Mouse (Mus musculus) thymus, adult 2 months (tissue): Measurements from ENCODE around the gene Map1lc3a. TPM values are rescaled to one million over a fixed set of nuclear protein-coding genes. Genes with fewer than 3 reads are reported as not detected.

Experiments used
- DNase-seq: peaks from one replicate; pipeline ENCODE4 v3.0.0; 2021
- H3K27ac ChIP-seq: fragments of 200-500 bp; 2 replicates; pipeline ENCODE4 v1.5.1; 2012; ENCODE audit warnings: low read length, control low read depth; ENCODE audit not compliant: control insufficient read depth, insufficient read depth
- H3K27me3 ChIP-seq: fragments of 200-500 bp; 2 replicates; pipeline ENCODE4 v1.6.1; 2012; ENCODE audit warnings: mild to moderate bottlenecking, low read length, moderate library complexity, mixed read lengths; ENCODE audit not compliant: control insufficient read depth, insufficient read depth
- H3K36me3 ChIP-seq: fragments of 200-500 bp; 2 replicates; pipeline ENCODE4 v1.6.1; 2012; ENCODE audit warnings: mild to moderate bottlenecking, low read length, moderate library complexity; ENCODE audit not compliant: control insufficient read depth, insufficient read depth
- H3K4me1 ChIP-seq: fragments of 200-500 bp; replicated peaks from 2 replicates; pipeline ENCODE4 v1.6.1; 2012; ENCODE audit warnings: low read length; ENCODE audit not compliant: control insufficient read depth, insufficient read depth
- H3K4me3 ChIP-seq: fragments of 200-500 bp; 2 replicates; pipeline ENCODE4 v1.5.1; 2012; ENCODE audit warnings: mild to moderate bottlenecking, low read length, control low read depth, moderate library complexity; ENCODE audit not compliant: control insufficient read depth, insufficient read depth
- CTCF ChIP-seq: fragments of 200-500 bp; IDR thresholded peaks from 2 replicates; pipeline ENCODE4 v1.5.1; 2012; ENCODE audit warnings: mild to moderate bottlenecking, control low read depth, low read length, moderate library complexity, borderline replicate concordance; ENCODE audit not compliant: control insufficient read depth, poor library complexity, insufficient read depth; ENCODE audit errors: extremely low read depth
- POLR2A ChIP-seq: fragments of 200-500 bp; IDR thresholded peaks from 2 replicates; pipeline ENCODE4 v1.6.1; 2012; ENCODE audit warnings: mild to moderate bottlenecking, low read length, control low read depth, moderate library complexity; ENCODE audit not compliant: control insufficient read depth, poor library complexity, insufficient read depth; ENCODE audit errors: extremely low read depth
- WGBS: fragments of 180-500 bp; shearing (Covaris S2); methylation state at CpG from one replicate; pipeline ENCODE4 v1.1.7; 2018; 5-methylcytosine and 5-hydroxymethylcytosine counted together
- polyA plus RNA-seq: library from polyadenylated mRNA; depleted of rRNA; stranded (reverse); fragments of >200 nt; gene quantifications from 2 replicates; pipeline ENCODE4 v1.2.3, GENCODE M21; 2012

Map1lc3a gene
- polyA plus RNA-seq, 1 experiment = 159 TPM

- WGBS = 74% methylated on average over 10 of the region's 10 CpGs
- DNase-seq = no peak
- no peaks in the 10 kb centered on the region for H3K36me3 ChIP-seq
- no peaks in the 10 kb centered on the region for H3K27me3 ChIP-seq
- TF ChIP-seq POLR2A = no peak
- no peak for TF ChIP-seq CTCF
- H3K27ac ChIP-seq = no peak overlapping the region
- peaks cover 8% of the 10 kb centered on the region for H3K4me1 ChIP-seq
- no peak overlapping the region for H3K4me3 ChIP-seq
Measured at GRCm38 (mm10) chr2:155272396-155273170, 3.5 kb upstream of the Map1lc3a start.

- DNase-seq = no peak
- Histone ChIP-seq H3K36me3 (no peaks in the 10 kb centered on the region), H3K4me1 (peaks cover 9% of the 10 kb centered on the region), H3K27me3 (no peaks in the 10 kb centered on the region), H3K4me3 (no peak overlapping the region), H3K27ac (no peak overlapping the region)
- TF ChIP-seq CTCF (no peak), POLR2A (no peak)
- 96% methylated on average over 8 of the region's 8 CpGs for WGBS
Measured at GRCm38 (mm10) chr2:155273603-155274002, 2.5 kb upstream of the Map1lc3a start.

DNA sequence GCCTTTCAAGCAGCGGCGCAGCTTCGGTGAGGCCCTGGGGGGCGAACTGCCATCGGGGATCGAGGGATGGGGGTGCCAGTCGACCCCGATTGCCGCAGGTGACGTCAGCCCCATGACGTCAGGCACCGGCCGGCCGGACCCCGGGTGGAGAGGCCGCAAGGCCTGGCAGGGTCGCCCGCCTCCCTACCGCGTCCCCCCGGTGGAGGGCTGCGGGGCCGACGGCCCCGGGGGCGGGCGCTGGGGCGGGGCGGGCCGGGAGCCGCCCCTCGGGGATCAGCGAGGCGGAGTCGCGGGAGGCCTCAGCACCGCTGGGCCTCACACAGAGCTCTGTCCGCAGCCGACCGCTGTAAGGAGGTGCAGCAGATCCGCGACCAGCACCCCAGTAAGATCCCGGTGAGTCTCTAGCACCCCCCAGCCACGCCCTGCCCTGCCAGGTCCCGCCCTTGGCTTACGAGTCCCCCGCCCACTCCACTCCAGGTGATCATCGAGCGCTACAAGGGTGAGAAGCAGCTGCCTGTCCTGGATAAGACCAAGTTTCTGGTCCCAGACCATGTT, 601 bp downstream of the Map1lc3a start:
- Histone ChIP-seq H3K4me3 (peak overlapping the region; percentile 84), H3K27ac (no peak overlapping the region), H3K4me1 (peaks cover 9% of the 10 kb centered on the region), H3K36me3 (no peaks in the 10 kb centered on the region), H3K27me3 (no peaks in the 10 kb centered on the region)
- WGBS = 2% methylated on average over 48 of the region's 49 CpGs
- peak; percentile 68 for DNase-seq
- TF ChIP-seq CTCF (no peak), POLR2A (no peak)

DNA sequence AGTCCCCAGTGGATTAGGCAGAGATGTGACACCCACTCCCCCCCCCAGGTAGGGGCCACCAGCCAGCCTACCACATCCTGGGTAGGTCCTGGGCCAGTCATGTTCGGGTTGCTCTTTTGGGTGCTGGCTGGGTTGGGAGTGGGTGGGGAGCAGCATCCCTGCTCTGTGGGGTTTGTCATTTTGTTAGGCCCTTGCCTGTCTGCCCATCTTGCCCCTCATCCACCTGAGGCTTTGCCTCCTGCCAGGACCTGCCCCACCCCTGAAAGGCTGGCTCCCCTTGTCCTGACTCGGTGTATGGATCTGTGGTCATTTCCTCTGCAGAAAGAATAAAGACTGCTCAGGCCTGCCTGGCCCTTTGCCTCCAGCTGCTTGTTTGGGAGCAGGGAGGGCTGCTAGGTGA, 1.6 kb downstream of the Map1lc3a start:
- 83% methylated on average over 2 of the region's 2 CpGs for WGBS

DNA sequence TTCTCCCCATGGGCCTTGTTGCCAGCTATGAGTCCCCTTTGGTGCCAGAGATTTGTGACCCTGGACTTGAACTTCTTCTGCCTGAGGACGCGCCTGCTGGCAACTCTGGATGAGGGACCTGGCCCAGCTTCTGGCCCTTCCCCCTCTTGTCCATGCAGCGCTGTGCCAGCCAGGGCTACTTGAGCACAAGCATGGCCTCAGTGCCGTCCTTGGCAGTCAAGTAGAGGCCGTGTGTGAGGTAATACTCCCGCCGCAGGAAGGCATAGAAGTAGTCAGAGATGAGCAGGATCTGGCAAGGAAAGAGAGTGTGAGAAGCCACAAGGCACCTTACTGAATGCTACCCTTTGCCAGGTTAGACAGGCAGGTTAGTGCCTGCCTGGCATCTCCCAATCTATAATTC, 2.3 kb downstream of the Map1lc3a start:
- Histone ChIP-seq H3K4me3 (no peak overlapping the region), H3K27me3 (no peaks in the 10 kb centered on the region), H3K36me3 (no peaks in the 10 kb centered on the region), H3K4me1 (peaks cover 9% of the 10 kb centered on the region), H3K27ac (no peak overlapping the region)
- no peak for DNase-seq
- TF ChIP-seq POLR2A = no peak
- no peak for TF ChIP-seq CTCF
- WGBS = 98% methylated on average over 7 of the region's 7 CpGs

More for the DNA sequence above, 1.6 kb downstream of the Map1lc3a start:
- Histone ChIP-seq H3K36me3 (no peaks in the 10 kb centered on the region), H3K27ac (no peak overlapping the region), H3K27me3 (no peaks in the 10 kb centered on the region), H3K4me1 (peaks cover 9% of the 10 kb centered on the region), H3K4me3 (no peak overlapping the region)
- DNase-seq = no peak
- TF ChIP-seq POLR2A (no peak), CTCF (no peak)

DNA sequence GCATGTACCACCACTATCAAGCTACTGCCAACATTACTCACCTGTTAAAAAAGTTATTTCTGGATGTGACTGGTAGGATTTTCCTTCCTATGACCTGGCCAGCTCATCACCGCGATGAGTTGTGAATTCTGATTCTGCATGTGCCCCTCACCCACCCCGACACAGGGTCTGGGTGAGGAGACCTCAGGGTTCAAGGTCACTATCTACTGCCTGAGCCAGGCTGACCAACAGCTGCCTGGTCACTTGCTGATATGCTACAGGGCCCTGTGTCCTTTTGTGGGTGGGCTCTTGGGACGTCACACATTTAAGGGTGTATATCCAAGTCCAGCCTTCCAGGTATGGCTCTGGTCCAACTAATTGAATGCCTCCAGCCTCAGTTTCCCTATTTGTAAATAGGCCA, 3.1 kb downstream of the Map1lc3a start:
- H3K4me1 ChIP-seq = peaks cover 9% of the 10 kb centered on the region
- TF ChIP-seq POLR2A (no peak), CTCF (no peak)
- H3K4me3 ChIP-seq = no peak overlapping the region
- WGBS = 93% methylated on average over 4 of the region's 4 CpGs
- no peaks in the 10 kb centered on the region for H3K36me3 ChIP-seq
- H3K27me3 ChIP-seq = no peaks in the 10 kb centered on the region
- no peak overlapping the region for H3K27ac ChIP-seq
- no peak for DNase-seq

GRCm38 (mm10) chr2:155280116-155280515, 4.0 kb downstream of the Map1lc3a start:
- Histone ChIP-seq H3K27ac (no peak overlapping the region), H3K4me3 (no peak overlapping the region), H3K36me3 (no peaks in the 10 kb centered on the region), H3K4me1 (peaks cover 9% of the 10 kb centered on the region), H3K27me3 (no peaks in the 10 kb centered on the region)
- DNase-seq = no peak
- TF ChIP-seq CTCF (no peak), POLR2A (no peak)
- 86% methylated on average over 2 of the region's 2 CpGs for WGBS
